Mouse (Mus musculus): ENCODE measurements around the gene Ggta1.

DNA sequence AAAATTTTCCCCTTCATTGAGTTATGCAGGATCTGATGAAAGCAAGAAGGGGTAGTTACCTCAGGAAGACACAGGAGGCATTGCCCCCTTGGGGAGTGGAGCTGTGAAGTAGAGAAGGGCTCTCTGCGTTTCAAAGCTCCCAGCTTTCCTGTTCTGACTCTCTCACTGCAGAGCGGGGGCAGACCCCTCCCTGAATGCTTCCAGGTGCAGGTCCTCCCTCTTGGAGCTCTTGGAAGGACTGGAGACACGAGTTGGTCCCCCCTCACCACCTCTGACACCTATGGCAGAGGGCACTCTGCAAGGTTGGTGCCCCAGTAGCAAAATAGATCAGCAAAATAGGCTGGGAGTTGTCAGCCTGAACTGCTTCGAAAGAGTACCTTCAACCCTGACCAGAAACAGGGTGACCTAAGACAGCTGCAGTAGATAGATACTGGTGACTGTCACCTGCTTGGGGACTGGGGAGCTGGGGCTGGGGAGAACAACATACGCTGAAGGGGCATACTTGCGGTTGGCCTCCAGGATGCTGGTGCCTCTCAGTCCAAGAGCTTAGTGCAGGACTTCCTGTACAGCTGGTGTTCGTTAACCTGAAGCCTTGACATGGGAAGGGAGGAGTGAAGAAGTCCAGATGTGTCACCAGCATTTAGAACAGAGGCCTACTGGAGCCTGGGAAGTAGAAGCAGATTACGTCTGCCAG, 40.8 kb upstream of the Ggta1 start:
- TF ChIP-seq CTCF (IDR thresholded peaks at IDR 0.05; ENCODE audit: extremely low read depth, insufficient read depth, low read length): no peak
- no peak for TF ChIP-seq POLR2A (IDR thresholded peaks at IDR 0.05; ENCODE audit: extremely low read depth, insufficient read depth, low read length)
